Mouse (Mus musculus) cortical plate, adult 2 months (tissue): Measurements from ENCODE around the gene Pkmyt1. TPM values are rescaled to one million over a fixed set of nuclear protein-coding genes. Genes with fewer than 3 reads are reported as not detected.
A peak's percentile ranks its signal among the peaks of the same experiment; 100 is the strongest.

Experiments
- H3K27ac ChIP-seq: fragments of 200-500 bp; 2 replicates; pipeline ENCODE4 v1.5.1; 2012; ENCODE audit warnings: low read length, control low read depth, inconsistent platforms; ENCODE audit not compliant: insufficient read depth
- H3K4me1 ChIP-seq: fragments of 200-500 bp; 2 replicates; pipeline ENCODE4 v1.6.1; 2011; ENCODE audit warnings: low read length; ENCODE audit not compliant: control insufficient read depth, insufficient read depth
- H3K4me3 ChIP-seq: fragments of 200-500 bp; 2 replicates; pipeline ENCODE4 v1.5.1; 2011; ENCODE audit warnings: mild to moderate bottlenecking, low read length, control low read depth; ENCODE audit not compliant: insufficient read depth
- CTCF ChIP-seq: fragments of 200-500 bp; IDR thresholded peaks from 2 replicates; pipeline ENCODE4 v1.5.1; 2011; ENCODE audit warnings: mild to moderate bottlenecking, control low read depth, low read length; ENCODE audit not compliant: insufficient read depth; ENCODE audit errors: extremely low read depth
- POLR2A ChIP-seq: fragments of 200-500 bp; IDR thresholded peaks from 2 replicates; pipeline ENCODE4 v1.6.1; 2011; ENCODE audit warnings: mild to moderate bottlenecking, low read length, control low read depth; ENCODE audit not compliant: insufficient read depth; ENCODE audit errors: extremely low read depth
- polyA plus RNA-seq: library from polyadenylated mRNA; depleted of rRNA; stranded (reverse); fragments of >200 nt; gene quantifications from 2 replicates; pipeline ENCODE4 v1.2.3, GENCODE M21; 2012

Pkmyt1 gene
- polyA plus RNA-seq, 1 experiment = 10.3 TPM

GRCm38 (mm10) chr17:23745301-23746251 lies 19.4 kb downstream of the Pkmyt1 start, which contains the start of gene Kremen2:
Gene Kremen2, minus strand, starts transcription at chr17:23745833.
- Histone ChIP-seq H3K4me3 (no peak within 1 kb of the TSS; the same call in 1 of the 2 replicates), H3K4me1 (no peaks in the 10 kb centered on the region)

GRCm38 (mm10) chr17:23746311-23746710 lies 20.2 kb downstream of the Pkmyt1 start:
- Histone ChIP-seq H3K27ac (no peak overlapping the region), H3K4me1 (no peaks in the 10 kb centered on the region), H3K4me3 (no peak overlapping the region)
- TF ChIP-seq POLR2A (no peak), CTCF (no peak)

More at GRCm38 (mm10) chr17:23745301-23746251, 19.4 kb downstream of the Pkmyt1 start, which contains the start of gene Kremen2:
- no peak within 1 kb of the TSS for H3K27ac ChIP-seq
- TF ChIP-seq POLR2A = no peak
- TF ChIP-seq CTCF = no peak

GRCm38 (mm10) chr17:23746767-23747166 lies 20.6 kb downstream of the Pkmyt1 start:
- no peak overlapping the region for H3K27ac ChIP-seq
- H3K4me1 ChIP-seq = no peaks in the 10 kb centered on the region
- H3K4me3 ChIP-seq = no peak overlapping the region
- no peak for TF ChIP-seq CTCF
- no peak for TF ChIP-seq POLR2A

GRCm38 (mm10) chr17:23747471-23747870 lies 21.3 kb downstream of the Pkmyt1 start:
- H3K27ac ChIP-seq = no peak overlapping the region
- TF ChIP-seq POLR2A = no peak
- TF ChIP-seq CTCF = no peak
- no peaks in the 10 kb centered on the region for H3K4me1 ChIP-seq

GRCm38 (mm10) chr17:23748026-23748425 lies 21.9 kb downstream of the Pkmyt1 start:
- Histone ChIP-seq H3K27ac (no peak overlapping the region), H3K4me1 (no peaks in the 10 kb centered on the region), H3K4me3 (no peak overlapping the region)
- TF ChIP-seq POLR2A (no peak), CTCF (no peak)

More at GRCm38 (mm10) chr17:23747471-23747870, 21.3 kb downstream of the Pkmyt1 start:
- H3K4me3 ChIP-seq = no peak overlapping the region

GRCm38 (mm10) chr17:23748631-23749391 lies 22.7 kb downstream of the Pkmyt1 start:
- Histone ChIP-seq H3K4me3 (peak overlapping the region; percentile 8; the same call in 1 of the 2 replicates), H3K4me1 (no peaks in the 10 kb centered on the region), H3K27ac (no peak overlapping the region)
- TF ChIP-seq CTCF (peak; percentile 68), POLR2A (no peak)

GRCm38 (mm10) chr17:23749400-23750191 lies 23.5 kb downstream of the Pkmyt1 start:
- TF ChIP-seq CTCF (no peak), POLR2A (no peak)
- Histone ChIP-seq H3K4me3 (peak overlapping the region; percentile 8; the same call in 1 of the 2 replicates), H3K4me1 (no peaks in the 10 kb centered on the region), H3K27ac (no peak overlapping the region)

- Histone ChIP-seq H3K4me1 (no peaks in the 10 kb centered on the region), H3K27ac (no peak overlapping the region), H3K4me3 (no peak overlapping the region)
- TF ChIP-seq CTCF (no peak), POLR2A (no peak)
Observed at GRCm38 (mm10) chr17:23755689-23756088, 29.6 kb downstream of the Pkmyt1 start.

- TF ChIP-seq CTCF = no peak
- TF ChIP-seq POLR2A = no peak
- H3K4me3 ChIP-seq = no peak overlapping the region
- no peak overlapping the region for H3K27ac ChIP-seq
- H3K4me1 ChIP-seq = no peaks in the 10 kb centered on the region
Observed at GRCm38 (mm10) chr17:23757581-23757980, 31.4 kb downstream of the Pkmyt1 start.
